Mouse (Mus musculus): ENCODE data around the gene Bcl2l12.

- no peak for TF ChIP-seq CTCF (conservative IDR thresholded peaks at IDR 0.05; ENCODE audit: low read length)
- TF ChIP-seq POU5F1 (IDR thresholded peaks at IDR 0.05; ENCODE audit: borderline replicate concordance, low read length): no peak
These were observed 28.3 kb downstream of the Bcl2l12 start for GRCm38 (mm10) chr7:44970231-44970691.
